Mouse (Mus musculus) heart, adult 2 months (tissue): ENCODE measurements around the gene Nbeal2.

Experiments
- CTCF ChIP-seq: fragments of 200-600 bp; IDR thresholded peaks from 2 replicates; pipeline ENCODE4 v1.8.1; 2022; ENCODE audit warnings: antibody characterized with exemption, mild to moderate bottlenecking, moderate library complexity
- POLR2A ChIP-seq: fragments of 200-500 bp; IDR thresholded peaks from 2 replicates; pipeline ENCODE4 v1.6.1; 2011; ENCODE audit warnings: mild to moderate bottlenecking, low read depth, low read length, control low read depth; ENCODE audit not compliant: insufficient read depth

DNA sequence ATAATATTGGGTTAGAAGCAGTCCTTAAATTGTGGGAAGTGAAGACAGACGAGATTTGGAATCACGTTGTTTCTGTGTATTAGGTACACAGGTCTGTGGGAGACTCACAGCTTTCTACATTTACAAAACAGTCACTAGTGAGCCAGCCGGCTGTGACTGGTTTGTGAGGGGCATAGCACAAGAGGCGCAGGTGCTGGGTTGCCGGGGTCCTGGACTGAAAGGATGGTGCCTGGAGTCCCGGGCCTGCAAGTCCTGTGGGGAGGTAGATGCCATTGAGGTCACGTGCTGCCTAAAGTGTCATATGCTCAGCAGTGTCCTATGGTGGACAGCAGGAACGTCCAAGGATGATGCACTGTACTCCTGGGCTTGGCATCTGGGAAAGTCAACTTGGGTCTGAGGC lies 12.4 kb upstream of the Nbeal2 start:
- TF ChIP-seq POLR2A (no peak), CTCF (no peak)
